Mouse (Mus musculus): ENCODE measurements around the gene Itk. TPM values are rescaled to one million over a fixed set of nuclear protein-coding genes. Genes with fewer than 3 reads are reported as not detected.

The Itk gene
- polyA plus RNA-seq, 1 experiment from 2014 or later = not detected

- no peak overlapping the region for H3K4me2 ChIP-seq
- H3K36me3 ChIP-seq = no peaks in the 10 kb centered on the region
- no peak overlapping the region for H3K9ac ChIP-seq
- H3K9me3 ChIP-seq = no peaks in the 10 kb centered on the region
- H3K4me3 ChIP-seq = no peak overlapping the region
- ATAC-seq (ENCODE audit: low FRiP score, low read depth) = no peak
- H3K27ac ChIP-seq (replicated peaks) = no peak overlapping the region
- WGBS = 92% methylated on average over 8 of the region's 8 CpGs
- H3K27me3 ChIP-seq = no peaks in the 10 kb centered on the region
- no peaks in the 10 kb centered on the region for H3K4me1 ChIP-seq (replicated peaks)
Observed at GRCm38 (mm10) chr11:46371250-46371649, 18.1 kb downstream of the Itk start.

- Histone ChIP-seq H3K9me3 (no peaks in the 10 kb centered on the region), H3K9ac (no peak overlapping the region), H3K36me3 (no peaks in the 10 kb centered on the region), H3K27me3 (no peaks in the 10 kb centered on the region), H3K4me1 (replicated peaks) (no peaks in the 10 kb centered on the region), H3K4me2 (no peak overlapping the region), H3K27ac (replicated peaks) (no peak overlapping the region), H3K4me3 (no peak overlapping the region)
- ATAC-seq (ENCODE audit: low FRiP score, low read depth) = no peak
- 95% methylated on average over 4 of the region's 4 CpGs for WGBS
Observed at GRCm38 (mm10) chr11:46370457-46370856, 18.9 kb downstream of the Itk start.

- no peak overlapping the region for H3K4me2 ChIP-seq
- no peaks in the 10 kb centered on the region for H3K9me3 ChIP-seq
- H3K9ac ChIP-seq = no peak overlapping the region
- H3K4me3 ChIP-seq = no peak overlapping the region
- WGBS = 82% methylated on average over 3 of the region's 3 CpGs
- no peaks in the 10 kb centered on the region for H3K36me3 ChIP-seq
- no peak for ATAC-seq (ENCODE audit: low FRiP score, low read depth)
- H3K27ac ChIP-seq (replicated peaks) = no peak overlapping the region
- no peaks in the 10 kb centered on the region for H3K27me3 ChIP-seq
- H3K4me1 ChIP-seq (replicated peaks) = no peaks in the 10 kb centered on the region
Observed at GRCm38 (mm10) chr11:46366357-46366756, 23.0 kb downstream of the Itk start.

- Histone ChIP-seq H3K27ac (replicated peaks) (no peak overlapping the region), H3K4me2 (no peak overlapping the region), H3K36me3 (no peaks in the 10 kb centered on the region), H3K9ac (no peak overlapping the region), H3K9me3 (no peaks in the 10 kb centered on the region), H3K4me1 (replicated peaks) (no peaks in the 10 kb centered on the region), H3K27me3 (no peaks in the 10 kb centered on the region), H3K4me3 (no peak overlapping the region)
- 83% methylated on average over 5 of the region's 5 CpGs for WGBS
- no peak for ATAC-seq (ENCODE audit: low FRiP score, low read depth)
Observed at GRCm38 (mm10) chr11:46365744-46366143, 23.6 kb downstream of the Itk start.

- Histone ChIP-seq H3K36me3 (no peaks in the 10 kb centered on the region), H3K9ac (no peak overlapping the region), H3K4me1 (replicated peaks) (no peaks in the 10 kb centered on the region), H3K27me3 (no peaks in the 10 kb centered on the region), H3K4me2 (no peak overlapping the region), H3K4me3 (no peak overlapping the region), H3K9me3 (no peaks in the 10 kb centered on the region), H3K27ac (replicated peaks) (no peak overlapping the region)
- 96% methylated on average over 9 of the region's 9 CpGs for WGBS
- ATAC-seq (ENCODE audit: low FRiP score, low read depth) = no peak
Observed at GRCm38 (mm10) chr11:46363864-46364263, 25.5 kb downstream of the Itk start.

- WGBS = 92% methylated on average over 18 of the region's 18 CpGs
- H3K27me3 ChIP-seq = no peaks in the 10 kb centered on the region
- no peak overlapping the region for H3K4me3 ChIP-seq
- no peaks in the 10 kb centered on the region for H3K9me3 ChIP-seq
- no peak overlapping the region for H3K27ac ChIP-seq (replicated peaks)
- H3K9ac ChIP-seq = no peak overlapping the region
- no peak for ATAC-seq (ENCODE audit: low FRiP score, low read depth)
- H3K4me2 ChIP-seq = no peak overlapping the region
- H3K4me1 ChIP-seq (replicated peaks) = no peaks in the 10 kb centered on the region
- no peaks in the 10 kb centered on the region for H3K36me3 ChIP-seq
Observed at GRCm38 (mm10) chr11:46362061-46363022, 27.0 kb downstream of the Itk start.

GRCm38 (mm10) chr11:46360991-46361665 is 28.2 kb downstream of the Itk start:
- Histone ChIP-seq H3K4me1 (replicated peaks) (no peaks in the 10 kb centered on the region), H3K4me2 (no peak overlapping the region), H3K27ac (replicated peaks) (no peak overlapping the region), H3K4me3 (no peak overlapping the region), H3K9ac (no peak overlapping the region), H3K9me3 (no peaks in the 10 kb centered on the region), H3K36me3 (no peaks in the 10 kb centered on the region), H3K27me3 (no peaks in the 10 kb centered on the region)
- WGBS = 87% methylated on average over 2 of the region's 2 CpGs
- ATAC-seq (ENCODE audit: low FRiP score, low read depth) = no peak

GRCm38 (mm10) chr11:46358369-46358768 is 30.9 kb downstream of the Itk start:
- WGBS = 73% methylated on average over 1 of the region's 1 CpGs
- Histone ChIP-seq H3K4me2 (no peak overlapping the region), H3K27ac (replicated peaks) (no peak overlapping the region), H3K36me3 (no peaks in the 10 kb centered on the region), H3K9me3 (no peaks in the 10 kb centered on the region), H3K9ac (no peak overlapping the region), H3K4me3 (no peak overlapping the region), H3K27me3 (no peaks in the 10 kb centered on the region), H3K4me1 (replicated peaks) (no peaks in the 10 kb centered on the region)
- ATAC-seq (ENCODE audit: low FRiP score, low read depth) = no peak

GRCm38 (mm10) chr11:46349681-46350410 is 39.5 kb downstream of the Itk start:
- WGBS = 62% methylated on average over 2 of the region's 2 CpGs
- no peak overlapping the region for H3K27ac ChIP-seq (replicated peaks)
- H3K9ac ChIP-seq = no peak overlapping the region
- ATAC-seq (ENCODE audit: low FRiP score, low read depth) = no peak
- no peak overlapping the region for H3K4me2 ChIP-seq
- no peak overlapping the region for H3K4me3 ChIP-seq
- H3K9me3 ChIP-seq = no peaks in the 10 kb centered on the region
- no peaks in the 10 kb centered on the region for H3K4me1 ChIP-seq (replicated peaks)
- H3K36me3 ChIP-seq = no peaks in the 10 kb centered on the region
- H3K27me3 ChIP-seq = no peaks in the 10 kb centered on the region

- Histone ChIP-seq H3K36me3 (no peaks in the 10 kb centered on the region), H3K9ac (no peak overlapping the region), H3K4me2 (no peak overlapping the region), H3K9me3 (no peaks in the 10 kb centered on the region), H3K27me3 (no peaks in the 10 kb centered on the region), H3K4me3 (no peak overlapping the region), H3K27ac (replicated peaks) (no peak overlapping the region), H3K4me1 (replicated peaks) (no peaks in the 10 kb centered on the region)
- no peak for ATAC-seq (ENCODE audit: low FRiP score, low read depth)
- WGBS = 80% methylated on average over 3 of the region's 3 CpGs
Observed at GRCm38 (mm10) chr11:46348416-46348815, 40.9 kb downstream of the Itk start.

GRCm38 (mm10) chr11:46347756-46348155 is 41.6 kb downstream of the Itk start:
- WGBS = 88% methylated on average over 5 of the region's 5 CpGs
- ATAC-seq (ENCODE audit: low FRiP score, low read depth) = no peak
- no peaks in the 10 kb centered on the region for H3K9me3 ChIP-seq
- H3K4me3 ChIP-seq = no peak overlapping the region
- no peak overlapping the region for H3K9ac ChIP-seq
- no peaks in the 10 kb centered on the region for H3K27me3 ChIP-seq
- no peaks in the 10 kb centered on the region for H3K36me3 ChIP-seq
- no peak overlapping the region for H3K27ac ChIP-seq (replicated peaks)
- no peak overlapping the region for H3K4me2 ChIP-seq
- H3K4me1 ChIP-seq (replicated peaks) = no peaks in the 10 kb centered on the region
